Mouse (Mus musculus): ENCODE data around the gene Prss58.

GRCm38 (mm10) chr6:40887394-40887793, 12.8 kb downstream of the Prss58 start, which contains the start of gene Moxd2:
- TF ChIP-seq GATA1 (IDR thresholded peaks at IDR 0.05; ENCODE audit: low read length), result no peak
- no peak for TF ChIP-seq TAL1 (IDR thresholded peaks at IDR 0.05; ENCODE audit: low read length)
